Mouse (Mus musculus): ENCODE measurements at regions not wholly inside any gene's neighbourhood (a gene's known extent, or its start where the extent isn't known, plus 50 kb on each side); places are given as distances from the start of the nearest gene placed in this dataset.

- TF ChIP-seq CTCF (IDR thresholded peaks at IDR 0.05; ENCODE audit: borderline replicate concordance, extremely low read depth, insufficient read depth, insufficient read length) (no peak), POLR2A (IDR thresholded peaks at IDR 0.05; ENCODE audit: borderline replicate concordance, extremely low read depth, insufficient read depth, insufficient read length, poor library complexity, severe bottlenecking) (no peak)
Observed at GRCm38 (mm10) chr9:32925720-32926595, 289.9 kb downstream of the Ets1 start.

All from brain, embryonic 14.5 days (tissue).